Mouse (Mus musculus) intestine, postnatal 0 days (tissue): ENCODE measurements around the gene Wbp1l. TPM values are rescaled to one million over a fixed set of nuclear protein-coding genes. Genes with fewer than 3 reads are reported as not detected.

Experiments
- ATAC-seq: fragments of 200-750 bp; cut with Nextera tagmentation; 2 replicates; pipeline ENCODE4 v1.8.0; 2017; ENCODE audit warnings: mild to moderate bottlenecking, moderate TSS enrichment, moderate library complexity
- H3K27ac ChIP-seq: fragments of 300-500 bp; sonication (generic); 2 replicates; pipeline ENCODE4 v1.5.1; 2014; ENCODE audit warnings: mild to moderate bottlenecking, low read depth, low read length, moderate library complexity
- H3K27me3 ChIP-seq: fragments of 300-500 bp; sonication (generic); replicated peaks from 2 replicates; pipeline ENCODE4 v1.6.1; 2014; ENCODE audit warnings: low read length, mixed read lengths; ENCODE audit not compliant: control insufficient read depth, insufficient read depth
- H3K36me3 ChIP-seq: fragments of 300-500 bp; sonication (generic); 2 replicates; pipeline ENCODE4 v1.6.1; 2014; ENCODE audit warnings: mild to moderate bottlenecking, moderate library complexity; ENCODE audit not compliant: control insufficient read depth, insufficient read depth
- H3K4me1 ChIP-seq: fragments of 300-500 bp; sonication (generic); replicated peaks from 2 replicates; pipeline ENCODE4 v1.6.1; 2014; ENCODE audit warnings: antibody characterized with exemption, low read length, mixed read lengths; ENCODE audit not compliant: control insufficient read depth, insufficient read depth
- H3K4me2 ChIP-seq: fragments of 300-500 bp; sonication (generic); replicated peaks from 2 replicates; pipeline ENCODE4 v1.6.1; 2014; ENCODE audit warnings: low read depth, mild to moderate bottlenecking, moderate library complexity
- H3K4me3 ChIP-seq: fragments of 300-500 bp; sonication (generic); 2 replicates; pipeline ENCODE4 v1.5.1; 2014; ENCODE audit warnings: low read depth, low read length
- H3K9ac ChIP-seq: fragments of 300-500 bp; sonication (generic); 2 replicates; pipeline ENCODE4 v1.6.1; 2014; ENCODE audit warnings: mild to moderate bottlenecking, low read depth, low read length
- H3K9me3 ChIP-seq: fragments of 300-500 bp; sonication (generic); 2 replicates; pipeline ENCODE4 v1.6.1; 2016; ENCODE audit warnings: mixed run types; ENCODE audit not compliant: control insufficient read depth
- CTCF ChIP-seq: sonication (generic); IDR thresholded peaks from 2 replicates; pipeline ENCODE4 v1.5.1; 2016; ENCODE audit warnings: low read depth, mild to moderate bottlenecking, control low read depth, antibody characterized with exemption, moderate library complexity
- WGBS: fragments of 180-500 bp; shearing (Covaris S2); extraction: QIAGEN DNeasy Blood & Tissue Kit; methylation state at CpG from one replicate; pipeline ENCODE4 v1.1.7; 2014; 5-methylcytosine and 5-hydroxymethylcytosine counted together
- polyA plus RNA-seq: library from polyadenylated mRNA; unstranded; fragments of >200 nt; fragmentation: Nextera tagmentation; extraction: Ambion mirVana; gene quantifications from 2 replicates; pipeline ENCODE4 v1.2.1, GENCODE M21; 2015

Wbp1l gene
- polyA plus RNA-seq, 1 experiment from 2014 or later, result 33.1 TPM

GRCm38 (mm10) chr19:46642136-46642753 lies 43.4 kb downstream of the Wbp1l start:
- ATAC-seq, result 0 out of 2 replicates have a peak, but pooled peaks have one; percentile 12
- peak overlapping the region; percentile 47 for H3K4me2 ChIP-seq
- 36% methylated on average over 22 of the region's 22 CpGs for WGBS
- TF ChIP-seq CTCF, result peak; percentile 25; the same call in 1 of the 2 replicates
- H3K27ac ChIP-seq, result peak overlapping the region; percentile 63; the same call in 1 of the 2 replicates
- H3K9ac ChIP-seq, result no peak overlapping the region
- peaks cover 14% of the 10 kb centered on the region for H3K4me1 ChIP-seq
- no peaks in the 10 kb centered on the region for H3K27me3 ChIP-seq
- no peaks in the 10 kb centered on the region for H3K9me3 ChIP-seq
- peaks cover 30% of the 10 kb centered on the region for H3K36me3 ChIP-seq
- no peak overlapping the region for H3K4me3 ChIP-seq

- Histone ChIP-seq H3K27me3 (no peaks in the 10 kb centered on the region), H3K4me3 (no peak overlapping the region), H3K4me1 (peaks cover 14% of the 10 kb centered on the region), H3K9ac (no peak overlapping the region), H3K9me3 (no peaks in the 10 kb centered on the region), H3K4me2 (no peak overlapping the region), H3K27ac (no peak overlapping the region), H3K36me3 (peaks cover 34% of the 10 kb centered on the region)
- no peak for TF ChIP-seq CTCF
- WGBS, result 79% methylated on average over 5 of the region's 5 CpGs
- ATAC-seq, result no peak
These were observed 44.4 kb downstream of the Wbp1l start for GRCm38 (mm10) chr19:46643236-46643635.

GRCm38 (mm10) chr19:46644343-46644792 lies 45.5 kb downstream of the Wbp1l start:
- no peaks in the 10 kb centered on the region for H3K9me3 ChIP-seq
- no peak for ATAC-seq
- WGBS, result 79% methylated on average over 10 of the region's 10 CpGs
- peaks cover 14% of the 10 kb centered on the region for H3K4me1 ChIP-seq
- 0 out of 2 replicates have a peak overlapping the region, but pooled peaks have one; percentile 11 for H3K27ac ChIP-seq
- H3K4me3 ChIP-seq, result no peak overlapping the region
- TF ChIP-seq CTCF, result no peak
- H3K9ac ChIP-seq, result no peak overlapping the region
- H3K4me2 ChIP-seq, result no peak overlapping the region
- H3K27me3 ChIP-seq, result no peaks in the 10 kb centered on the region
- H3K36me3 ChIP-seq, result peaks cover 38% of the 10 kb centered on the region

- no peak for TF ChIP-seq CTCF
- Histone ChIP-seq H3K4me3 (no peak overlapping the region), H3K36me3 (peaks cover 38% of the 10 kb centered on the region), H3K4me2 (no peak overlapping the region), H3K9ac (no peak overlapping the region), H3K27me3 (no peaks in the 10 kb centered on the region), H3K9me3 (no peaks in the 10 kb centered on the region), H3K27ac (no peak overlapping the region), H3K4me1 (peaks cover 14% of the 10 kb centered on the region)
- no peak for ATAC-seq
- WGBS, result 54% methylated on average over 12 of the region's 12 CpGs
These were observed 46.1 kb downstream of the Wbp1l start for GRCm38 (mm10) chr19:46644793-46645602.

- no peak for TF ChIP-seq CTCF
- Histone ChIP-seq H3K27ac (no peak overlapping the region), H3K9ac (no peak overlapping the region), H3K4me1 (peaks cover 8% of the 10 kb centered on the region), H3K27me3 (no peaks in the 10 kb centered on the region), H3K9me3 (no peaks in the 10 kb centered on the region), H3K4me3 (no peak overlapping the region), H3K4me2 (no peak overlapping the region), H3K36me3 (peaks cover 38% of the 10 kb centered on the region)
- ATAC-seq, result no peak
- 87% methylated on average over 12 of the region's 12 CpGs for WGBS
These were observed 47.2 kb downstream of the Wbp1l start for GRCm38 (mm10) chr19:46646041-46646481.

- no peak for TF ChIP-seq CTCF
- no peak overlapping the region for H3K4me2 ChIP-seq
- H3K27ac ChIP-seq, result no peak overlapping the region
- peaks cover 46% of the 10 kb centered on the region for H3K36me3 ChIP-seq
- WGBS, result 66% methylated on average over 3 of the region's 3 CpGs
- H3K9ac ChIP-seq, result no peak overlapping the region
- H3K9me3 ChIP-seq, result no peaks in the 10 kb centered on the region
- H3K27me3 ChIP-seq, result no peaks in the 10 kb centered on the region
- no peaks in the 10 kb centered on the region for H3K4me1 ChIP-seq
- no peak overlapping the region for H3K4me3 ChIP-seq
- no peak for ATAC-seq
These were observed 48.4 kb downstream of the Wbp1l start for GRCm38 (mm10) chr19:46647254-46647653.
